Mouse (Mus musculus) heart, postnatal 4 days (tissue): Measurements from ENCODE around the gene Rab44. TPM values are rescaled to one million over a fixed set of nuclear protein-coding genes. Genes with fewer than 3 reads are reported as not detected.
"Not testable (repeated sequence)": the region's sequence is repeated elsewhere in the genome, so short reads cannot be mapped to it uniquely, and the experiment has no call there.

ENCODE experiments used
- DNase-seq: peaks from one replicate; pipeline ENCODE4 v3.0.0; 2021
- total RNA-seq, 2 experiments: library from RNA; stranded (reverse); gene quantifications; 2 replicates each; pipeline ENCODE4 v1.2.3; 2021

Gene Rab44
- under 1 TPM; 0.47 to 0.57 TPM for total RNA-seq

DNA sequence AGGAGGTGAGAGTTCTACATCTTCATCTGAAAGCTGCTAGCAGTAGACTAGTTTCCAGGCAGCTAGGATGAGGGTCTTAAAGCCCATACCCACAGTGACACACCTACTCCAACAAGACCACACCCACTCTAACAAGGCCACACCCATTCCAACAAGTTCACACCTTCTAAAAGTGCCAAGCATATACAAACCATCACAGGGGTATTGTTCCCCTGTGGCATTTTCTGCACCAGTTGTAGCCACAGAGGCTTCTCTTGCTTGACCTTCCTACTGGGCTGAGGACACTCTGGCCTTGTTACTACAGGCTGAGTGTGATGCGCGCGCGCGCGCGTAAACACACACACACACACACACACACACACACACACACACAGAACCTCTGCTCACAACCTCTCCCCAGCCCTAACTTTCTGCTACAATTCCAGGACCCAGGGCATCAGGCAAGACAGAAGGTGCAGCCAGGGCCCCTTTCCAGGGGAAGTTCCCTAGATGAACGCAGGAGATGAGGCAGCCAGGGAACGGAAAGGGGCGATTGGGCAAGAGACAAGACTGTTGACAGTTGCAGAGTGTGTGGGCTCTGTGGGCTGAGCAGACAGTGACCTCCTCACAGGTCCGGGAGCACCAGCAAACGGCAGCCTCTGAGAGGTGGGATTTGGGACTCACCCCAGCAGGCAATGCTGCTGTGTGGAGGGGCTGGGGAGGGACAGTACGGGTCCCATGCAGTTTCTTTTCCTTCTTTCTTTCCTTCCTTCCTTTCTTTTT, at the start of gene Rab44:
Gene Rab44 (plus strand): TSS at position 555 of the 762 bp plus-strand sequence.
- no peak for DNase-seq

DNA sequence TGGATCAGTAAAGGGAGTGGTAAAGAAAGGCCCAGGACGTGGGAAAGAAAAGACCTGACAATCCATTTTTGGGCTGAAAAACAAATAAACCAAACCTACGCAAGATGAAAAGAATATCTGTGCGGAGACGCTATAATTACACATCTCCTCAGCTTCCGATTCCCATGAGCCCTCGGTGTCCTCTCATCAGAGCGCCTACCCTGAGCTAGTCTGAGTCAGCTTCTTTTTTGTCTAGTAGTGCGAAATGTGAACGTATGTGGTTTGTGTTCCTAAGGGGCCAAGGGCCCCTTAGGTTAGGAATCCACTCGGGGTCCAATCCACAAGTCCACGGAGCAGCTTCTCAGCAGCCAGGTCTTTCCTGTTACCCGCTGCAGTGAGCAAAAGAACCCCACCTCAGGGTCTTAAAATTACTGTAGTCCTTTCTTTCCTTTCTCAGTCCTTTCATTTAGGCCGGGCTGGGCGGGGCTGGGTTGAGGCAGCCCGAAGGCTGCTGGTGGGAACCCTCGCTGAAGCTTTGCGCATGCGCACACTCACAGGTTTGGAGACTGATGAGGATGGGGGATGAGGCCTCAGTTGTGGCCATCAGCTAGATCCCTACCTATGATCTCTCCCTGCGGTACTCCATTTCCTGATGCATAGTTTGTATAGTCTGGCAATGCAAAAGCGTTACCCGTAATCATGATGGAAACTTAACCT, 48.6 kb upstream of the Rab44 start:
- no peak for DNase-seq

DNA sequence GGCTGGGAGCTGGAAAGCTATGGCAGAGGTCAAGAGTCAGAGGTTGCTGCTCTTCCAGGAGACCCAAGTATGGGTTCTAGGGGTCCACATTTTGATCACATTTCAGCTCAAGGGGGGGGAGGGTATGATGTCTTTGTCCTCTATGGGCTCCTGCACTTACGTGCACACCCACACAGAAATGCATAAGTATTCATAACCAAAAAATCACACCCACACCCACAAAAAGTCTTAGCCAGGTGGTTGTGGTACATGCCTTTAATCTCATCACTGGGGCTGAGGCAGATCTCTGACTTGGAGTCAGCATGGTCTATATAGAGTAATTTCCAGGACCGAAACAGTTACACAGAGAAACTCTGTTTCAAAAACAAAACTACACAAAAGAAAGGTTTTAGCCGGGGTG, 48.0 kb upstream of the Rab44 start:
- DNase-seq: no peak

DNA sequence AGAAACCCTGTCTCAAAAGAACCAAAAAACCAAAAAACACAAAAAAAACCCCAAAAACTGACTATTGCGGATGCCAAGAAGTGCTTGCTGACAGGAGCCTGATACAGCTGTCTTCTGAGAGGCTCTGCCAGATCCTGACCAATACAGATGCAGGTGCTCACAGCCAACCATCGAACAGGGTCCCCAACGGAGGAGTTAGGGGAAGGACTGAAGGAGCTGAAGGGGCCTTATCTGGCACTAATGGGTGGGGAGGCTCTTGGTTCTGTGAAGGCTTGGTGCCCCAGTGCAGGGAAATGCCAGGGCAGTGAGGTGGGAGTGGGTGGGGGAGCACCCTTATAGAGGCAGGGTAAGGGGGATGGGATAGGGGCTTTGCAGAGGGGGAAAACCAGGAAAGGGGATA, 46.5 kb upstream of the Rab44 start:
- DNase-seq: not testable (repeated sequence)

DNA sequence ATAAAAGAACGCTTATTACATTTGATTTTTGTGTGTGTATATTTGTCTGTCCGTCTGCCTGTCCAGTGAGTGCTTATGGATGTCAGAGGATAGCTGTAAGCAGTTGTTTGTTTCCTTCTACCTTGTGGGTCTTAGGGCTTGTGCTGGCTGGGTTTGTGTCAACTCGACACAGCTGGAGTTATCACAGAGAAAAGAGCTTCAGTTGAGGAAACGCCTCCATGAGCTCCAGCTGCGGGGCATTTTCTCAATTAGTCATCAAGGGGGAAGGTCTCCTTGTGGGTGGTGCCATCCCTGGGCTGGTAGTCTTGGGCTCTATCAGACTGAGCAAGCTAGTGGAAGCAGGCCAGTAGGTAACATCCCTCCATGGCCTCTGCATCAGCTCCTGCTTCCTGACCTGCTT, 46.1 kb upstream of the Rab44 start:
- DNase-seq: no peak

DNA sequence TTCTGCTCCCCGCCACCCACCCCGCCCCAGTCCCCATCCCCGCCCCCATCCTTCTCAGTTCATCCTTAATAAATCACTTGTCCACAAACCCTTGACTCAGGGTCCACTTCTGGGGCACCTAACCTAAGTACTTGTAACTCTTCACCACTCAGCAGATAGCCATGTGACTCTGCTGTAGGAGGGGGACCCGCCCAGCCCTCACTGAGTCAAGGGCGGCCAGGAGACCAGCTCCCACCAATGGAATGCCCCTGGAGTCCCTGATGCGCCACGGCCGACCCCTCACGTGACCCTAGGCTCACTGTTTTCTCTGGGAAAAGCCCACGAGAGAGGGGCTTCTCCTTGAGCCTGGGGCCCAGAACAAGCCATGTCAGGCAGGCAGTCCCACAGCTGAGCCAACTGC, 44.9 kb upstream of the Rab44 start:
- no peak for DNase-seq

DNA sequence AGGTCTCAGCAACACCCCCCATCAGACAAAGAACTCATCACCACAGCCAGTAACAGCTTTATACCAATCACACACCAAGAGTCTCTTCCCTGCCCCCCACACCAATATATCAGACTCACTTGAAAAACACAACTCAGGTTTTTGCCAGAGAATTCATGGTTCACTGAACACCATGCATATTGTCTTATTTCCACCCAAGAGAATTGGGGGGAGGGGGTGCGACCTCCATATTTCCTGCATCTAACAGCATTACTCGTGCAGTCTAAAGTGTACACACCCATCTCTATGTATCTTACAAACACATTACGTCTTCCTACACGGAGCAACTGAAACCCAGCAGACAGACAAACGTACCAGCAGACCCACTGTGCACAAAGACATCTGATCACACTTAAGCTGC, 42.1 kb upstream of the Rab44 start:
- DNase-seq: no peak

DNA sequence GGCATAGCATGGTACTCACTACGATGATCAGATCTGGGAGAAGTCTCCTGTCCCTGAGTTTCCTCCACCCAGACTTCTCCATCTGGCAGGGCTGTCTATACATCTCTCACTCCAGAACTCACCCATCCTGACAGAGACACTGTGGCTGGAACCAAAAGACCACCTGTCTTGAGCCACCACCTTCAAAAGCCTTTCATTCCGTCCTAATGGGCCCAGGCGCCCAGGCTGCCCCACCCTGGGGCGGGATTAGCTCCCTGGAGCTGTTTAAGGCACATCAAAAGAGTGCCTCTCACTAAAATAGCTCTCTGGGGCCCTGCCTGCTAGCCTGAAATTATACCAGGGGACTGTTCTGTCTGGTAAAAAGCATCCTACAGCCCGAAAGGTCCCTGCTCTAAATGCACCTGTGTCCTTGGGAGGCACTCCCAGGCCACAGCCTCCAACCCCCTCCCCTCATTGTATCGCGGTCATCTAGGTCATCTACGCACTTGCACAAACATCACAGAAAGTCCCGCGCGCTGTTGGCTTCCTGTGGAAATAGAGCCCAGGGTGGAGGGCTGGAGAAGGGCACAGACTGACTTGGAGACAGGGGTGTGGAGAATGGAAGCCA, 41.1 kb upstream of the Rab44 start:
- no peak for DNase-seq

DNA sequence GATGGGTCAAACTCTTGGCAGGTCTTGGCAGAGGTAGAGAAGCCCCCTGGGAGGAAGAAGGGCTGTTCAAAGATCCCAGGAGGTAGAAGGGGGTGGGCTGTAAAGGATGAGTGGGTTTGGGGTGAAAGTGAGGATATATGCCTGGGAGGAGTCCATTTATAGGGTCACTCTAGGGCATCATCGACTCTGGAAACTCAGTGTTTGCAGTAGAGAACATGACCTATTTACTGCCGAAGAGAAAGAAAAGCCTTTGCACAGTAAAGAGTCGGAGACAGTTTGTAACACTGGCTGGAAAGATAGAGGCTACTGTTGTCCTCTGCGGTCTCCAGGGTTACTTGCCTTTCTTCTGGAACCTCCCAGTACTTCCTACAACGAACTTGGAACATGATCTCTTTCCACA, 40.6 kb upstream of the Rab44 start:
- no peak for DNase-seq

DNA sequence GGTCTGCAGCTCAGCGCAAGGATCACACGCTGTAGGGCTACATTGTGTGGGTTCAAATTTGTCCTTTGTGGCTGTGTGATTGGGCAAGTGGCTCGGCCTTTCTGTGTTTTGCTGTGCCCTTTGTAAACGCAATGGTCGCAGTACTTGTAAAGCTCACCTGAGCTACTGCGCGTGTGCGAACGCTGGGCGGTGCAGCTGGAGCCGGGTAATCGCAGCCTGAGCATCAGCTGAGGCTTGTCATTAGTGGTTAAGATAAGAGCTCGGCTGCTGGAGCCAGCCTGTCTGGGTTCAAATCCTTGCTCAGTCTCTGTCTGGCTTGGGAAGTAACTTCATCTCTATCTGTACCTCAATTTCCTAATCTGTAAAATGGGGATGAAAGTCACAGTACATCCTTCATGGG, 39.9 kb upstream of the Rab44 start:
- no peak for DNase-seq

DNA sequence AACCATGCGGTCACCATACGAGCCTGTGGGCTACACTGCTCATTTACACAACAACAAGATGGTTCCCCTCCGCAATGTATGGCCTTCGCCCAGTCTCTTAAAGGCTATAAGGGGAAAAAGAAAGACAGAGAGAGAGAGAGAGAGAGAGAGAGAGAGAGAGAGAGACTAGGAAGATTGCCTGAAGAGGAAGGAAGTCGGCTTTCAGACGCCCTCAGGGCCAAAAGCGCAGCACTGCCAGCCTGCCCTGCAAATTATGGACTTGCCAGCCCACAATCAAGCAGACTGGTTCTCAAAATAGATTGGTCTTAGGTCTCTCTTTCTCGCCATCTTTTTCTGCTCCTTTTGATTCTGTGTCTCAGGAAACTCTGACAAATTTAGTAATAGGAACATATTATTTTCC, 37.7 kb upstream of the Rab44 start:
- no peak for DNase-seq

DNA sequence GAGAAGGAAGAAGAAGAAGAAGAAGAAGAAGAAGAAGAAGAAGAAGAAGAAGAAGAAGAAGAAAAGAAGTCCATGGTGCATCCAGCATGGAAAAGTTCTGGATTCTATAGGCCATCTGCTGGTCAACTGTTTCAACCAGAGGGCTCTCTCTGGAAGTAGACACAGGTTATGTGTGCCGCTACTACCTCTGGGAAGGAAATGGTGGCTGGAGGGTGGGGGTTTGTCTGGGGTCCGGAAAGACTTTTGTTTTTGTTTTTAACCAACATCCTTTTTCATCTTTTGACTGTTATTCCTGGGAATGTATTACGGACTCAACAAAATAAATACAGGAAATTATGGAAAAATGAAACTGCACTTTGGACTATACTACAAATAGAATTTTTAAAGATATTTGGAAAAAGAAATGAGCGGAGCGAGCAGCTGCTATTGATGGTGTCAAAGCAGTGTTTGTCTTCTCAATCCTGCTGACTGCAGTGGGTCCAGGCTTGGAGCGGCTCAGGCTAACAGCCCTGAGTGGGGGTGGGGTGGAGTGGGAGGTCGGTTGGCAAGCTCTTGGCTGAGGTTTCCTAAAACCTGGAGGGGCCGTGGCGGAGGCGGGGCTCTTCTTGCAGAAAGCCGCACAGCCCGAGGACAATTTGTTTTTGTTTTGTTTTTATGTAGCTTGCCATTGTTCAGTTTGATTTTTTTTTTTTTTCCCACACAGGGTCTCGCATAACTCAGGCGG, 36.0 kb upstream of the Rab44 start:
- peak; percentile 58 for DNase-seq

DNA sequence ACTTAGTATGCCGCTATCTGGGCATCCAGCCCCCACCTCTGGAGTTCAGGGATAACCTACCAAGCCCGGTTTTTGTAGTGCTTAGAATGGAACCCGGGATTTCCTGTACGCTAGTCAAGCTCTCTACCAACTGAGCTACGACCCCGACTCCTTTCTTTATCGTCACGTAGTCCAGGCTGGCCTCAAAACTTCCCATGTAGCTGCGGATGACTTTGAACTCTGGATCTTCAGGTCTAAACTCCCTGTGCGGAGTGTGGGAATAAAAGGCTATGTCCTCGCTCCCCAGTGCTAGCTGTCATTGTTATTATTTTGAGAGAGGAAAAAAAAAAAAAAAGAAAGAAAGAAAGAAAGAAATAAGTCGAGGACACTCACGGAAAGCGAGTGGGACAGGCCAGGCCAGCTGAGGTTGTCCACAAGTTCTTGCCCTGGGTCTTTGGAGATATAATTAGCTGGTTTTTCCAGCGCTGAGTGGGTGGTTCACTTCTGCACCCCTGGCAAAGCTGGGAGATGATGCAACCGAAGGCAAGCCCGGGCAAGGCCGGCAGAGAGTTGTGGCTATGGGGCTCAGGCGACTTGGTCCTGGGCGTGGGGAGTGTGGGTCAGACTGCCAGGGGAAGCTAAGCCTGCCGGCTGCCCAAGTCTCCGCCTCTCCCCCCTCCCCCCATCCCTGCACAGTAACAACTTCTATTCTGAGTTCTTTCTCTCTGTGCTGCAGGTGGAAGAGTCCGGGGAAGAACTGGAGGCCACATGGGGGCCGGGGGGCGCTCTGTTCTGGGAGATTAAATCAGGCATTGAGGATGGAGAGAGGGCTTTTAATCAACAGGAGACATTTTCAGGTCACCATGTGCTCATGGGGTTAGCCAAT, 35.2 kb upstream of the Rab44 start:
- peak; percentile 72 for DNase-seq

DNA sequence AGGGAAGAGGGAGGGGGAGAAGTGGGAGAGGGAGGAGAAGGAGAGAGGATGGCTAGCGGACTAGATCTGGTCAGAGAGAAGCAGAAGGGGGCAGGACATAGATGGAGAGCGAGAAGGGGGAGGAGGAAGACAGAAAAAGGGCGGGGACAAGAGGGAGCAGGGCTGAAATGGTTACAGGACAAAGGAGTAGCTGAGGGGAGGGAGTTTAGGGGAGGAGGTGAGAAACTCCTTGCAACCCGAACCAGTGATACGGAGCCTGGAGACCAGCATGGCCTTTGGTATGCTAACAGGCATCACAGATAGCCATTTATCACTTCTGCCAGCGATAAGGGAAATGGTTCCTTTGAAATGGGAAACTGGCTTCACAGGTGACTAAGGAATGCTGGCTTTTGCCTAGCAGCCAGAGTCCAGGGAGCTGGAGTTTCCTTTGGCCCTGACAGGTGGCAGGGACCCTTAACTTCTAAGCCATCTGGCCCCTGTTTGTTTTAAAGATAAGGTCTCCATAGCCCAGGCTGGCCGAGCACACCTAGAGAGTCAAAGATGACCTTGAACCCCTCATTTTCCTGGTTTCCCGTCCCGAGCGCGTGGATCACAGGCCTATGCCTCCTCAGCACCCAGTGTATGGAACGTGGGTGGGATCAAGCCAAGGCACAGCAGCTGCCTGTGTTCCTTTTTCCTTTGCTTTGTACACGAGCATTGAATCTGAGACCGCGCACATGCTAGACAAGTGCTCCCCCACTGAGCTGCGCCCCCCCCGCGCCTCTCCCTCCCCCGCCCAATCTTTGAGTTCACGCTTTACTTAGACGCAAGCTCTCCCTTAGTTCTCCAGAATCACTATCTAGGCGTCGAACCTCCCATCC, 33.0 kb upstream of the Rab44 start:
- DNase-seq: no peak

DNA sequence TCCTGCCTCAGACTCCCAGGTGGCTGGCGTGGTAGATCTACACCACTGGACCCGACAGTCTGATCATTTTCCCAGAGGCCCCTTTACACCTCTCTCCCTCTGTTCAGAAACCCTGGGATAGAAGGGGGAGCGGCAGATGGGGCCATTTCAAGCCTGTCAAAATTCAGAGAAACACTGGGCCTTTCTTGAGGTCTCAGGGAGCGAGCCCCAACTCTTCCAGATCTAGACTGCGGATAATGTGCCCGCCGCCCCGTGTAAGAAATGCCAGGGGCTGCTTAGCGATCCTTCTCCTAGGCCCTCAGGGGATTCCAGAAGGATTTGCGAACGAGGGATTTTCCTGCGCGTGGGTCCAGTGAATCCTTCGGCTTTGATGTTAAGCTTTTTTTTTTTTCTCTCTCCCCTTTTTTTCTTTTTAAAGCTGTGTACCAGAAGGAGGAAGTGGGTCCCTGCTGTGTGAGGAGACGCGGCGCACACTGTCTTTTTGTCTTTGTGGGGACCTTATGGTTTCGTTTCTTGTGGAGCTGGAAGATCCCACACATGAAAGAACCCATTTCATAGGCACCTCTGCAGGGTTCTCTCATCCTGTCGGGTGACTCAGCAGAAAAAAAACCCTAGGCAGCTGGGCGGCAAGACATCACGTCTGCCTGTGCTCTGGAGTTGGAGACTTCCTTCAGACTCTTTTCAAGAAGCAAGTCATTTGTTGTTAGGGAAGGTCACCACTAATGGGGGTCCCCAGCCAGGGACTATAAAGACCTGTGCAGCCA, 32.1 kb upstream of the Rab44 start:
- DNase-seq: no peak

DNA sequence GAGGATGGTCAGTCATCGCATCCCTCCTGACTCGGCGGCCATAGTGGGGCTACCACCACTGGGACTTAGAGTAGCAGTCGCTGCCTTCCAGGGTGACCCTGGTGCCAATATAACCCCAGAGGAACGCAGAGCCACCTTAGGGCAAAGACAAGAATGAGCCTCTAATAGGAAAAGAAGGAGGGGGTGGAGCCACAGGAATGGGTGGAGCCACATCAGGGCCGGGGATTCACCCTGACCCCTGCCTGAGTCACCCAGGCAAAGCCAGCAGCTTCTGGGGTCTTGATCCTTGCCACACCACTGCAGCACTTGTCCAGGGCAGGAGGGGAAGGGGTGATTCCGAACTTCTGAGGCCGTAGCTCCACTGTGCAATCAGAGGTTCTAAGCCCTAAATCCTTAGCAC, 30.4 kb upstream of the Rab44 start:
- no peak for DNase-seq

DNA sequence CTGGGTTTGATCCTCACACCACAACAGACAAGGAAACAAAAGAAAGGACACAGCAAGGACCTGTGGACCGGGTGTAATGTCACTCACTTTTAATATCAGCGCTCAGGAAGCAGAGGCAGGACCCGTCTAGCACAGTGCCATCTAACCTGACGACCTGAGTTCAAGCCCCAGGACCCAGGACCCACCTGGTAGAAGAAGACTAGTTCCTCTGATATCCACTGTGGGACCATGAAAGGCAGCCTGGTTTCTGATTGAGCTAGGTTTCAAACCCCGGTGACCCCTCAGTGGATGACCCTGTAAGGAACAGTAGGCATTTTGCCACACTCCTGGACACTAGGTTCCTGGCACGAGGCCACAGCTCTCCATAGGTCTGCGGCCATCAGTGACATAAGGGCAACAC, 29.3 kb upstream of the Rab44 start:
- DNase-seq: peak; percentile 9

DNA sequence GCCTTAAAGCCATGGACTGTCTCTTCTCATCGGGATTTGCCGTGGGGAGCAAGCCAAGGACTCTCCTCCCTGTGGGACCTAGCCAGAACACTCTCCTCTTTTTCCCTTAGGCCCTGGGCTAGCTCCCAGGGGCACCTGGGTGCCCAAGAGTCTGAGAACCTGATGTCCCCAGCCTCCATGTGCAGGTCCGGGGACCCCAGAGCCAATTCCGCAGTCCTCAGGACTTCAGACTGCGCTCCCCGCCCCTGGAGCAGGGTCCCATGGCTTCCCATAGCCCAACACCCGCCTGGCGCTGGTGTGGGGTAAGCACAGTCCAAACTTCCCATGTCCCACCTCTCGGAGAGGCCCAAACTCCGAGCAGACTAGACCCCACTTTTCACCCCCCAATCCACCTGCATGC, 28.7 kb upstream of the Rab44 start:
- no peak for DNase-seq

DNA sequence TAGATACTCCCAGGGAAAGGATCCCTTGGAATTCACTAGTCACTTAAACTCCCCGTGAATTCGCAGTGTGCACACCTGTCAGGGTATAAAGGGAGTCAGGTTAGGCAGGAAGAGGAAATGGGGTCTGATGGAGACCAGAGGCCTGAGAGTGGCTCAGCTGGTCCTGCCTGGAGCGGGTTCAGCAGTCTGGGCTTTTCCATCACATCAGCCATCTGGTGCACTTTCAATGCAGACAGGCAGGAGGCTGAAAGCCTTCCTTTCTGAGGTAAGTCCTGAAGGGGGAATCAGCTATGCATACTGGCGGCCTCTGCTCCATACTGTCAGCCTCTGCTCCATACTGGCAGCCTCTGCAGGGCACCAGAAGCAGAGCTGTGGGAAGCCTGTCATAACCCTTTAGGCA, 27.0 kb upstream of the Rab44 start:
- no peak for DNase-seq

DNA sequence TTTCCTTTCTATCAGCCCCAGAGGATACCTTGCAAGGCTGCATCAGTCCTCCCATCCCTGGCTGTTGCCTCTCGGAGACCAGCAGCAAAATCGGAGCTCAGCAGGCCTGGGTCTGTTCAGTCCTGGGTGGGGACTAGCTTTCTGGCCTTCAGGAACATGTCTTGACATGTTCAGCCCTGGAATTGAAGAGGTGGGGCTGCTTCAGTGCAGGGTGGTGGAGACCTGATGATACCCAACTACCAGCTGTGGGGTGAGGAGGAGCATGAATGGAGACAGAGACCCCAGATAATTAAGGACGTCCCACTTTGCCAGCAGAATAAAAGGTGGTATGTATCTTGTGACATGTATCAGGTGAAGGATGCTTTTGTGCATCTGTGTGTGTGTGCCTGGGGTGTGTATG, 23.2 kb upstream of the Rab44 start, which contains the start of gene Cdkn1a:
Gene Cdkn1a (plus strand): TSS at position 201 of the 400 bp plus-strand sequence.
- no peak for DNase-seq
